Mouse (Mus musculus) MEL (cell line): ENCODE measurements at regions not wholly inside any gene's neighbourhood (a gene's known extent, or its start where the extent isn't known, plus 50 kb on each side); places are given as distances from the start of the nearest gene placed in this dataset.

Experiments used
- CTCF ChIP-seq, 3 experiments: IDR thresholded peaks in 2 of 3; conservative IDR thresholded peaks in 1 of 3; 2 replicates each; pipeline ENCODE4 v1.5.1; 2011 to 2012; ENCODE audit warnings: low read length in 3 of 3, low read depth in 2 of 3, mild to moderate bottlenecking in 2 of 3, improper control_type of control experiment in 1 of 3, inconsistent platforms in 1 of 3, mixed read lengths in 1 of 3, moderate library complexity in 1 of 3; ENCODE audit not compliant: control insufficient read depth in 1 of 3, insufficient read depth in 1 of 3, poor library complexity in 1 of 3, severe bottlenecking in 1 of 3
- GATA1 ChIP-seq: IDR thresholded peaks from 2 replicates; pipeline ENCODE4 v1.6.1; 2011; ENCODE audit warnings: low read depth, low read length, improper control_type of control experiment
- JUND ChIP-seq: IDR thresholded peaks from 2 replicates; pipeline ENCODE4 v1.6.1; 2011; ENCODE audit warnings: low read depth, mild to moderate bottlenecking, improper control_type of control experiment, low read length
- POLR2A ChIP-seq, 2 experiments: IDR thresholded peaks; 2 replicates each; pipeline ENCODE4 v1.6.1; 2011 to 2012; ENCODE audit warnings: low read length in 2 of 2, mild to moderate bottlenecking in 2 of 2, control low read depth in 1 of 2, improper control_type of control experiment in 1 of 2, low read depth in 1 of 2, moderate library complexity in 1 of 2; ENCODE audit not compliant: control insufficient read depth in 1 of 2, insufficient read depth in 1 of 2, poor library complexity in 1 of 2
- POLR2AphosphoS2 ChIP-seq: IDR thresholded peaks from 2 replicates; pipeline ENCODE4 v1.6.1; 2011; ENCODE audit warnings: low read length, improper control_type of control experiment
- RCOR1 ChIP-seq: IDR thresholded peaks from 2 replicates; pipeline ENCODE4 v1.6.1; 2012; ENCODE audit warnings: low read depth, mild to moderate bottlenecking, inconsistent platforms, low read length, improper control_type of control experiment
- USF2 ChIP-seq, 2 experiments: IDR thresholded peaks; 2 replicates each; pipeline ENCODE4 v1.6.1; 2011 to 2012; ENCODE audit warnings: improper control_type of control experiment in 2 of 2, low read length in 2 of 2, borderline replicate concordance in 1 of 2, inconsistent platforms in 1 of 2, low read depth in 1 of 2, mild to moderate bottlenecking in 1 of 2; ENCODE audit not compliant: insufficient read depth in 1 of 2

DNA sequence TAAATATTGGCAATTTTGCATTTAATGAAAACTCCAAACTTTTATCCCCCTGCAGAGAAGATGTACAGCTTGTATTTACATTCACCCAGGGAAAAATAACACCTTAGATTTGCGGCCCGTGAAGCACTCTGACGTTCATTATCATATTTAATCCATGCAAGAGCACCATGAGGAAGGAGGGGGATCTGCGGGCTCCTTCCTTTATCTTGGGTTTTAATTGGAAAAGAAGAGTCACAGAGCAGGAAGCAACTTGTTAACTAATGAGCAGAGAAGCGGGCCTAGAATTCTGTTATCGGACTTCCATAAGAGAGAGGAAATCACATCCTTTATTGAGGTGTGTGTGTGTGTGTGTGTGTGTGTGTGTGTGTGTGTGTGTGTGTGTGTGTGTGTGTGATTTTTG, 116.8 kb downstream of the Fam174b start:
- no peak for TF ChIP-seq JUND
- no peak for TF ChIP-seq RCOR1
- TF ChIP-seq CTCF (IDR thresholded peaks at IDR 0.05 in 2 of 3, conservative IDR thresholded peaks at IDR 0.05 in 1 of 3; ENCODE audit: control insufficient read depth in 1 of 3, insufficient read depth in 1 of 3, low read depth in 2 of 3, low read length in 3 of 3, poor library complexity in 1 of 3, severe bottlenecking in 1 of 3), result no peak
- no peak for TF ChIP-seq POLR2AphosphoS2
- no peak for TF ChIP-seq GATA1
- no peak for TF ChIP-seq USF2 (IDR thresholded peaks at IDR 0.05; ENCODE audit: borderline replicate concordance in 1 of 2, insufficient read depth in 1 of 2, low read depth in 1 of 2, low read length in 2 of 2)
- TF ChIP-seq POLR2A (IDR thresholded peaks at IDR 0.05; ENCODE audit: control insufficient read depth in 1 of 2, insufficient read depth in 1 of 2, low read depth in 1 of 2, low read length in 2 of 2, poor library complexity in 1 of 2), result no peak
